Mouse (Mus musculus) small intestine, adult 2 months (tissue): Measurements from ENCODE around the gene Hexdc.

ENCODE experiments used
- CTCF ChIP-seq: fragments of 200-500 bp; IDR thresholded peaks from 2 replicates; pipeline ENCODE4 v1.5.1; 2012; ENCODE audit warnings: low read depth, mild to moderate bottlenecking, control low read depth, inconsistent platforms, low read length, moderate library complexity, mixed read lengths; ENCODE audit not compliant: insufficient replicate concordance, insufficient read length; ENCODE audit errors: extremely low read depth
- POLR2A ChIP-seq: fragments of 200-500 bp; IDR thresholded peaks from 2 replicates; pipeline ENCODE4 v1.6.1; 2012; ENCODE audit warnings: low read depth, mild to moderate bottlenecking, control low read depth, inconsistent platforms, low read length, moderate library complexity

GRCm38 (mm10) chr11:121231191-121231590 is 27.0 kb downstream of the Hexdc start:
- no peak for TF ChIP-seq CTCF
- TF ChIP-seq POLR2A, result no peak
